ENCODE assay signal across 15 mouse cellular contexts in the genomic region with DNA sequence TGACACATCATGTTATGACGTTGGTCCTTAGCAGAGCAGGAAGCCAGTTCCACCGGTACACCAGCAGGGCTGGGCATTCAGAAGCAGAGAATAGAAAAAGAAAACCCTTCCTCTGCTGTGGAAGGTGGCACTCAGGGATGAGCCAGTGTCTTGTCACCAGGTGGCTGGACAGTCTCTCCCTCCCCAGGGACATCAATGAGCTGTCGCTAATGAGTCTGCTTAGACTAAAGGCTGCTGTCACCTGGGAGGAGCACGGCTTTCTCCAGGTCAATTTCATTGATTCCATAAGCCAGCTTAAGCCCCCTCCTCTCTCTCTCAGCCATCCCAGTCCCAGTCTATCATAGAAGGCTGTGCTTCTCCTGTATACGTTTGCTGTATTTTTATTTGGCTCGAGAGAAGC. TPM values are rescaled to one million over a fixed set of nuclear protein-coding genes. Genes with fewer than 3 reads are reported as not detected.
"Had no signal": no experiment of that assay in that cellular context is flagged by ENCODE, and none has a peak within 500 bp of the region (broad histone marks: within the 10 kb centered on the region; RNA-seq: fewer than 3 reads in every experiment).

No protein-coding gene starts in this region.

- H3K27ac ChIP-seq: intestine, embryonic 15.5 days; limb, embryonic 15.5 days; liver, embryonic 12.5 days; neural tube, embryonic 15.5 days; stomach, postnatal 0 days had no signal

- ATAC-seq: intestine, embryonic 15.5 days; liver, embryonic 12.5 days had no signal

- H3K9me3 ChIP-seq: intestine, embryonic 15.5 days; limb, embryonic 15.5 days; neural tube, embryonic 15.5 days had no signal

- H3K4me1 ChIP-seq: intestine, embryonic 15.5 days; limb, embryonic 15.5 days; liver, embryonic 12.5 days had no signal

- H3K9ac ChIP-seq: intestine, embryonic 15.5 days; limb, embryonic 15.5 days; liver, embryonic 12.5 days; lung, embryonic 14.5 days had no signal

- DNase-seq: kidney, adult 18-20 months; kidney, postnatal 14 days; layer of hippocampus, adult 9-11 months; layer of hippocampus, postnatal 36 days; lung, embryonic 14.5 days; lung, postnatal 10 days; lung, postnatal 4 days; thymus, postnatal 4 days had no signal

- H3K4me2 ChIP-seq: intestine, embryonic 15.5 days; limb, embryonic 15.5 days; liver, embryonic 12.5 days; lung, embryonic 14.5 days had no signal

- H3K36me3 ChIP-seq: intestine, embryonic 15.5 days; limb, embryonic 15.5 days; liver, embryonic 12.5 days; neural tube, embryonic 15.5 days had no signal

- H3K4me3 ChIP-seq: intestine, embryonic 15.5 days; limb, embryonic 15.5 days; liver, embryonic 12.5 days; myocyte had no signal

RNA-seq across cellular contexts. Expression of gene Tmem132d, which starts 51.2 kb away (rescaled TPM):
- polyA plus RNA-seq: liver, embryonic 16.5 days; myocyte had no signal
